Comparison of ENCODE assay signal across 22 mouse cellular contexts in the genomic region with DNA sequence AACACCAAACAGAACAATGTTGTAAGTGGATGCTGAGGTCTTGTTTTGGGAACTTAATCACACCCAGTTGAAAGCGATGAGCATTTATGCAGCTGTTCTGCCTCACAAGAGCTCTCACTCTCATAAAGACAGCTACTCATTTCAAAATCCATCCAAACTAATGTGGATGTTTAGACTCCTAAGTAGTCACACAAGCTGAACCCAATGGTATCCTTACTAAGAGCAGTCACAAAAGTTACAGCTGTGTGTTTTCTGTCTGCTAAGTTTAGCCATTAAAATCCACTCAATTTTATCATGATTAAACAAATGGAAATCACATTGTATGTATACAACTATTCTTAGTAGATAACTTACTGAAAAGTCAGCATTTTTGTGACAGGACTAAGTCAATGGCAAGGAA.
DNase-seq lines count a peak whose midpoint lies in the region; ATAC-seq and TF ChIP-seq lines count a peak whose summit lies in the region.
"Had no signal": no experiment of that assay in that cellular context is flagged by ENCODE, and none has a peak within 500 bp of the region (broad histone marks: within the 10 kb centered on the region; RNA-seq: fewer than 3 reads in every experiment).

No protein-coding gene starts in this region.

- no peak overlapping the region for H3K4me3 ChIP-seq in forebrain, postnatal 0 days (ENCODE audit: low read depth, low read length)
- no peak overlapping the region for H3K4me3 ChIP-seq in forebrain, embryonic 14.5 days (ENCODE audit: low read depth, low read length)
- H3K4me3 ChIP-seq in lung, embryonic 15.5 days: no peak overlapping the region
- H3K4me3 ChIP-seq: forebrain, embryonic 10.5 days; forebrain, embryonic 13.5 days; heart, embryonic 12.5 days; heart, embryonic 15.5 days had no signal

- no peak for TF ChIP-seq CTCF in forebrain, postnatal 0 days (IDR thresholded peaks at IDR 0.05; ENCODE audit: low read depth)

- H3K9me3 ChIP-seq in forebrain, postnatal 0 days (ENCODE audit: low read length): no peaks in the 10 kb centered on the region
- no peaks in the 10 kb centered on the region for H3K9me3 ChIP-seq in forebrain, embryonic 14.5 days (replicated peaks; ENCODE audit: control insufficient read depth, low read length)
- H3K9me3 ChIP-seq in lung, embryonic 15.5 days: no peaks in the 10 kb centered on the region
- H3K9me3 ChIP-seq: forebrain, embryonic 10.5 days; forebrain, embryonic 13.5 days; heart, embryonic 12.5 days; heart, embryonic 15.5 days had no signal

- no peaks in the 10 kb centered on the region for H3K27me3 ChIP-seq in forebrain, postnatal 0 days (ENCODE audit: insufficient read depth, low read length)
- no peaks in the 10 kb centered on the region for H3K27me3 ChIP-seq in forebrain, embryonic 14.5 days (replicated peaks; ENCODE audit: control insufficient read depth, insufficient read depth, low read length)
- no peaks in the 10 kb centered on the region for H3K27me3 ChIP-seq in lung, embryonic 15.5 days
- H3K27me3 ChIP-seq: forebrain, embryonic 13.5 days; heart, embryonic 12.5 days; heart, embryonic 15.5 days had no signal

- WGBS in forebrain, postnatal 0 days: 86% methylated on average over 1 of the region's 1 CpGs
- WGBS in forebrain, embryonic 14.5 days: 96% methylated on average over 1 of the region's 1 CpGs
- WGBS in lung, embryonic 15.5 days: 47% methylated on average over 1 of the region's 1 CpGs

- H3K36me3 ChIP-seq in forebrain, postnatal 0 days (ENCODE audit: insufficient read depth): no peaks in the 10 kb centered on the region
- no peaks in the 10 kb centered on the region for H3K36me3 ChIP-seq in forebrain, embryonic 14.5 days (ENCODE audit: control insufficient read depth, insufficient read depth, low read length)
- no peaks in the 10 kb centered on the region for H3K36me3 ChIP-seq in lung, embryonic 15.5 days
- H3K36me3 ChIP-seq: forebrain, embryonic 10.5 days; heart, embryonic 12.5 days; heart, embryonic 15.5 days had no signal

- H3K4me1 ChIP-seq in forebrain, postnatal 0 days (ENCODE audit: insufficient read depth): no peaks in the 10 kb centered on the region
- H3K4me1 ChIP-seq in forebrain, embryonic 14.5 days (ENCODE audit: control insufficient read depth, insufficient read depth, low read length): no peaks in the 10 kb centered on the region
- no peaks in the 10 kb centered on the region for H3K4me1 ChIP-seq in lung, embryonic 15.5 days
- H3K4me1 ChIP-seq: forebrain, embryonic 10.5 days; forebrain, embryonic 13.5 days; heart, embryonic 12.5 days; heart, embryonic 15.5 days had no signal

- ATAC-seq in forebrain, postnatal 0 days: 0 out of 2 replicates have a peak, but pooled peaks have one; percentile 32
- no peak for ATAC-seq in forebrain, embryonic 14.5 days
- peak; percentile 42; the same call in 1 of the 2 replicates for ATAC-seq in lung, embryonic 15.5 days (ENCODE audit: borderline replicate concordance, extremely low read depth, low FRiP score, low TSS enrichment)
- ATAC-seq: activated CD4-positive, CD25-positive, alpha-beta regulatory T cell, adult 4 months; forebrain, embryonic 13.5 days; hindbrain, postnatal 0 days had no signal

- H3K9ac ChIP-seq in forebrain, postnatal 0 days: no peak overlapping the region
- H3K9ac ChIP-seq in forebrain, embryonic 14.5 days (ENCODE audit: low read length): no peak overlapping the region
- H3K9ac ChIP-seq in lung, embryonic 15.5 days: no peak overlapping the region
- H3K9ac ChIP-seq: forebrain, embryonic 13.5 days; heart, embryonic 12.5 days; heart, embryonic 15.5 days; hindbrain, embryonic 14.5 days had no signal

- no peak overlapping the region for H3K27ac ChIP-seq in forebrain, postnatal 0 days (ENCODE audit: low read depth, low read length)
- H3K27ac ChIP-seq in forebrain, embryonic 14.5 days (ENCODE audit: low read depth, low read length): no peak overlapping the region
- no peak overlapping the region for H3K27ac ChIP-seq in lung, embryonic 15.5 days
- H3K27ac ChIP-seq: forebrain, embryonic 10.5 days; forebrain, embryonic 13.5 days; heart, embryonic 15.5 days; hindbrain, embryonic 14.5 days; hindbrain, postnatal 0 days had no signal

- DNase-seq in forebrain, postnatal 0 days: no peak
- DNase-seq in forebrain, embryonic 14.5 days (ENCODE audit: low spot score): no peak
- no peak for DNase-seq in lung, postnatal 14 days
- DNase-seq in brain, adult 2 months (ENCODE audit: low read depth, low spot score): peak; percentile 20
- DNase-seq in spleen, postnatal 10 days (ENCODE audit: low spot score in 2 of 2): no peak
- DNase-seq: adrenal gland, adult 8-10 months; adrenal gland, postnatal 25 days; cerebellum, adult 18-20 months; cerebellum, adult 9-10 months; cerebellum, postnatal 14 days; gastrocnemius, postnatal 25 days; heart, adult 18-20 months; heart, postnatal 10 days; heart, postnatal 4 days had no signal

- no peak overlapping the region for H3K4me2 ChIP-seq in forebrain, postnatal 0 days (ENCODE audit: low read depth)
- H3K4me2 ChIP-seq in forebrain, embryonic 14.5 days (ENCODE audit: low read length): no peak overlapping the region
- H3K4me2 ChIP-seq in lung, embryonic 15.5 days: no peak overlapping the region
- H3K4me2 ChIP-seq: forebrain, embryonic 13.5 days; heart, embryonic 12.5 days; heart, embryonic 15.5 days; hindbrain, embryonic 14.5 days had no signal
